ENCODE assay signal across 20 mouse cellular contexts in genomic region chr1:61565471-61565870, GRCm38 (mm10).
DNase-seq lines count a peak whose midpoint lies in the region; ATAC-seq and TF ChIP-seq lines count a peak whose summit lies in the region.
"Had no signal": no experiment of that assay in that cellular context is flagged by ENCODE, and none has a peak within 500 bp of the region (broad histone marks: within the 10 kb centered on the region; RNA-seq: fewer than 3 reads in every experiment).

No protein-coding gene starts in this region.

- no peaks in the 10 kb centered on the region for H3K36me3 ChIP-seq in forebrain, postnatal 0 days (ENCODE audit: insufficient read depth)
- no peaks in the 10 kb centered on the region for H3K36me3 ChIP-seq in forebrain, embryonic 16.5 days (ENCODE audit: control insufficient read depth, insufficient read depth)
- H3K36me3 ChIP-seq: embryonic facial prominence, embryonic 12.5 days; heart, embryonic 13.5 days; hindbrain, embryonic 15.5 days had no signal

- H3K27me3 ChIP-seq in forebrain, postnatal 0 days (ENCODE audit: insufficient read depth, low read length), result no peaks in the 10 kb centered on the region
- H3K27me3 ChIP-seq in forebrain, embryonic 16.5 days (replicated peaks; ENCODE audit: control insufficient read depth, insufficient read depth, low read length), result no peaks in the 10 kb centered on the region
- H3K27me3 ChIP-seq: CH12.LX; embryonic facial prominence, embryonic 12.5 days; forebrain, embryonic 13.5 days; heart, embryonic 13.5 days; hindbrain, embryonic 15.5 days had no signal

- intact Hi-C loops in left cerebral cortex, postnatal 14 days (cut with DNase I), result no loop called here
- intact Hi-C loops in left cerebral cortex, postnatal 10 days (cut with DNase I), result no loop called here

- peak; percentile 45 for DNase-seq in forebrain, postnatal 0 days
- DNase-seq in left cerebral cortex, postnatal 14 days (ENCODE audit: low spot score in 2 of 2), result peak; percentile 7 to 30
- no peak for DNase-seq in left cerebral cortex, postnatal 10 days (ENCODE audit: extremely low spot score in 1 of 2, low spot score in 2 of 2)
- peak; percentile 57 for DNase-seq in brain, adult 2 months (ENCODE audit: low read depth, low spot score)
- peak; percentile 4 to 20 for DNase-seq in frontal cortex, postnatal 36 days (ENCODE audit: low spot score in 2 of 2)
- no peak for DNase-seq in layer of hippocampus, adult 2 months (ENCODE audit: low spot score in 2 of 2)
- DNase-seq: adrenal gland, postnatal 14 days; cerebellum, adult 8-10 months; cerebellum, postnatal 25 days; gastrocnemius, postnatal 14 days; heart, postnatal 36 days had no signal

- H3K4me2 ChIP-seq in forebrain, postnatal 0 days (ENCODE audit: low read depth), result no peak overlapping the region
- H3K4me2 ChIP-seq in forebrain, embryonic 16.5 days (ENCODE audit: low read length), result no peak overlapping the region
- H3K4me2 ChIP-seq: embryonic facial prominence, embryonic 12.5 days; forebrain, embryonic 13.5 days; heart, embryonic 13.5 days; hindbrain, embryonic 15.5 days had no signal

- WGBS in forebrain, postnatal 0 days, result 67% methylated on average over 4 of the region's 4 CpGs
- WGBS in forebrain, embryonic 16.5 days, result 60% methylated on average over 4 of the region's 4 CpGs

- no peak overlapping the region for H3K9ac ChIP-seq in forebrain, postnatal 0 days
- H3K9ac ChIP-seq in forebrain, embryonic 16.5 days (replicated peaks; ENCODE audit: low read depth, low read length), result no peak overlapping the region
- H3K9ac ChIP-seq: embryonic facial prominence, embryonic 12.5 days; forebrain, embryonic 13.5 days; heart, embryonic 13.5 days; hindbrain, embryonic 15.5 days had no signal

- ATAC-seq in forebrain, postnatal 0 days, result no peak
- ATAC-seq in forebrain, embryonic 16.5 days, result no peak
- ATAC-seq: activated CD4-positive, CD25-positive, alpha-beta regulatory T cell, adult 4 months; forebrain, embryonic 13.5 days; intestine, embryonic 16.5 days; Patski had no signal

- H3K4me3 ChIP-seq in forebrain, postnatal 0 days (ENCODE audit: low read depth, low read length), result no peak overlapping the region
- H3K4me3 ChIP-seq in forebrain, embryonic 16.5 days (replicated peaks; ENCODE audit: low read length), result no peak overlapping the region
- no peak overlapping the region for H3K4me3 ChIP-seq in layer of hippocampus, adult 2 months
- H3K4me3 ChIP-seq: embryonic facial prominence, embryonic 12.5 days; forebrain, embryonic 13.5 days; heart, embryonic 13.5 days; hindbrain, embryonic 15.5 days had no signal

- no peaks in the 10 kb centered on the region for H3K4me1 ChIP-seq in forebrain, postnatal 0 days (ENCODE audit: insufficient read depth)
- H3K4me1 ChIP-seq in forebrain, embryonic 16.5 days (replicated peaks; ENCODE audit: control insufficient read depth, insufficient read depth, low read length), result no peaks in the 10 kb centered on the region
- H3K4me1 ChIP-seq: embryonic facial prominence, embryonic 12.5 days; forebrain, embryonic 13.5 days; heart, embryonic 13.5 days; hindbrain, embryonic 15.5 days had no signal

- no peak for TF ChIP-seq CTCF in forebrain, postnatal 0 days (IDR thresholded peaks at IDR 0.05; ENCODE audit: low read depth)
- TF ChIP-seq CTCF in layer of hippocampus, adult 2 months (conservative IDR thresholded peaks at IDR 0.05), result no peak

- H3K9me3 ChIP-seq in forebrain, postnatal 0 days (ENCODE audit: low read length), result no peaks in the 10 kb centered on the region
- H3K9me3 ChIP-seq in forebrain, embryonic 16.5 days (ENCODE audit: control insufficient read depth, low read length), result no peaks in the 10 kb centered on the region
- H3K9me3 ChIP-seq: embryonic facial prominence, embryonic 12.5 days; forebrain, embryonic 13.5 days; heart, embryonic 13.5 days; hindbrain, embryonic 15.5 days had no signal

- H3K27ac ChIP-seq in forebrain, postnatal 0 days (ENCODE audit: low read depth, low read length), result no peak overlapping the region
- H3K27ac ChIP-seq in forebrain, embryonic 16.5 days (ENCODE audit: low read length), result no peak overlapping the region
- H3K27ac ChIP-seq in layer of hippocampus, adult 2 months, result no peak overlapping the region
- H3K27ac ChIP-seq: embryonic facial prominence, embryonic 12.5 days; forebrain, embryonic 13.5 days; heart, embryonic 13.5 days; hindbrain, embryonic 15.5 days had no signal

Comparison
In these comparisons a context has a peak if more than half of its experiments do, and no peak if none do; other contexts are left out.
1. DNase-seq: peak in forebrain, postnatal 0 days (single experiment), left cerebral cortex, postnatal 14 days (2 of 2), brain, adult 2 months (single experiment) and frontal cortex, postnatal 36 days (2 of 2); none in left cerebral cortex, postnatal 10 days (0 of 2) and layer of hippocampus, adult 2 months (0 of 2).